Mouse (Mus musculus) erythroblast, adult 5-6 weeks (primary cell): Measurements from ENCODE around the gene Igsf6. TPM values are rescaled to one million over a fixed set of nuclear protein-coding genes. Genes with fewer than 3 reads are reported as not detected.
A peak's percentile ranks its signal among the peaks of the same experiment; 100 is the strongest.
"Not testable (repeated sequence)": the region's sequence is repeated elsewhere in the genome, so short reads cannot be mapped to it uniquely, and the experiment has no call there.

Experiments
- ATAC-seq: replicated peaks from 2 replicates; pipeline ENCODE4 v1.8.0; 2016; ENCODE audit warnings: moderate number of reproducible peaks, mild to moderate bottlenecking, moderate TSS enrichment, inconsistent platforms; ENCODE audit not compliant: poor library complexity, low FRiP score, severe bottlenecking
- total RNA-seq, 2 experiments: library from RNA; stranded (forward) in 1 of 2; stranded (reverse) in 1 of 2; fragments of 150-400 nt in 1 of 2; fragments of 200-764, 138-1000 nt in 1 of 2; gene quantifications; 2 replicates each; pipeline versions ENCODE4 v1.2.3 to v1.2.4; 2015 to 2017; ENCODE audit warnings: low replicate concordance in 2 of 2

Igsf6 gene
- total RNA-seq, 2 experiments from 2014 or later, result 89.2 to 177 TPM

DNA sequence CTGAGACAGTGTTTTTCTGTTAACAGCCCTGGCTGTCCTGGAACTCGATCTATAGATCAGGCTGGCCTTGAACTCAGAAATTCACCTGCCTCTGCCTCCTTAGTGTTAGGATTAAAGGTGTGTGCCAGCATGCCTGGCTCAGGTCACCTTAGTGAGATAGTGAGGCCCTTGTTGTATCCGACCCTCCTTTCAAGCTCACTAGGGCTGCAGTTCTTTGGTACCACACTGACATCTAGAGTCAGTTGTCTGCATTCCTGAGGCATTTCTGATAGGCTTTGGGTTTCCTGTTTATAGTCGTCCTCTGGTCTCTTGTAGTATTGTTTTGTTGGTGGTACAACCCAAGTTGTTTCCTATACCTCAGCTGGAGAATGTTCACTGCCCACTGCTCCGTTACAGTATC is 10.1 kb downstream of the Igsf6 start:
- 0 out of 2 replicates have a peak, but pooled peaks have one; percentile 37 for ATAC-seq

GRCm38 (mm10) chr7:121059477-121060218 is 14.7 kb downstream of the Igsf6 start:
- no peak for ATAC-seq

DNA sequence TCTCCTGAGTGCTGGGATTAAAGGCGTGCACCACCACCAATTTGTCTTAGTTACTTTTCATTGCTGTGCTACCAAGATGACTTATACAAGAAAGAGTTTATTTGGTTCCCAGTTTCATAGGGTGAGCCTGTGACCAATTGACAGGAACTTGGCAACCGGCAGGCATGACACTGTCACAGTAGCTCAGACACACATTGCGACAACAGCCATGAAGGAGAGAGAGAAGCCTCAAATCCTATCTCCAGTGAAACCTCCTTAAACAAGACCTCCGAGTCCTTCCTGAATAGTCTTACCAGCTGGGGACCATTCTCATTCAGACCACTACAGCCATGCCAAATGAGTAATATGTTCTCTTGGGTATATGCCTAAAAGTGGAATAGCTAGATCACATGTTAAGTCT is 21.3 kb downstream of the Igsf6 start:
- no peak for ATAC-seq

GRCm38 (mm10) chr7:121047624-121048023 is 26.7 kb downstream of the Igsf6 start:
- ATAC-seq, result no peak

- no peak for ATAC-seq
Measured at GRCm38 (mm10) chr7:121045671-121046453, 28.5 kb downstream of the Igsf6 start.

GRCm38 (mm10) chr7:121044251-121044650 is 30.1 kb downstream of the Igsf6 start:
- no peak for ATAC-seq

DNA sequence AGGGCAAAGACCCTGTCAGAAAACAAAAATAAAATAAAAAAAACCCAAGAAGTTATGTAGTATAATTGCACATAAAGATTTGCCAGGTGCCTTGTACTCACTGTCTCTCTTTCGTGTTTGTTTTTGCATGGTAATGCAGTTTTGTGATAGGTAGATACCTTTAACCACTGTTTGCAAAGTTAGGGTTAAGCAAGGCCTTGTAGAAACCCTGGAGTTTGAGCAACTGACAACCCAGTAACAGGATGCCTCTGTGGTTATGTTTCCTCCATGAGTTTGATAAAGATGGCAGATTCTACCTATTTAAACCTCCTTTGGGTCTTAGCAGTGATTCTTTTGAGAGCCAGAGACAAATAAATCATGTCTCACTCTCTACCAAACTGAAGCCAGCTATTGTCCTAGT is 30.9 kb downstream of the Igsf6 start:
- no peak for ATAC-seq

GRCm38 (mm10) chr7:121043004-121043403 is 31.4 kb downstream of the Igsf6 start:
- no peak for ATAC-seq

DNA sequence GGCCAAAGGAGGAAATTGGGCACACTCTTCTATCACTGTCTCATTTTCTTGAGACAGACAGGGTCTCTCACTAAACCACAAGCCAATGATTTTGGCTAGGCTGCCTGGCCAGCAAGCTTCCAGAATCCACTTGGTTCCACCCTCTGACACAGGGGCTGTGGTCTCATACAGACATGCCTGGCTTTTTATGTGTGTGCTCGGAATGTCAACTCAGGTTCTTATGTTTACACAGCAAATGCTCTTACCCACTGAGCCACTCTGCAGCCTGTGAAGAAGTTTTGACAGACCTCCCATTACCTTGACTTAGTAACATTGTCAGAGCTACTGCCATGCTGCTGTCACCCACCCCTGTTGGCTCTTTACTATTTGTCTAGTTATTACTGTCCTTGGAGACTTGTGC is 32.4 kb downstream of the Igsf6 start:
- no peak for ATAC-seq

DNA sequence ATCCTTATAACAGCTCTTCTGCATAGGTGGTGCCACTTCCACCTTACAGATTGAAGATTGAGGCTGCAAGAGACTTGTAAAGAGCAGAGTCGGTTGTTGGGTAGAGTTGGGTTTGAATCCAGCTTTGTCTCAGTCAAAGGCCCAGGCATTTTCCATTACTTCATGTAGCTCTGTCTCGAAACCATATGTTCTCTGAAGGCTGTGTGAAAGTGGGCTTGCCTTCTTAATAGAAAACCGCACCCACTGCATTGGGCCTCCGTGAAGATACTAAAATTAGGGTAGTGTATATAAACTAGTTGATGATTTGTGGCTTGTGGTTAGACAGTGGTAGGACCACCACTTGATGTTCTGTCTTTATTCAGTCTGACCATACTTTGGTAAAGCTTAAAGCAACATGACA is 33.8 kb downstream of the Igsf6 start:
- ATAC-seq, result no peak

DNA sequence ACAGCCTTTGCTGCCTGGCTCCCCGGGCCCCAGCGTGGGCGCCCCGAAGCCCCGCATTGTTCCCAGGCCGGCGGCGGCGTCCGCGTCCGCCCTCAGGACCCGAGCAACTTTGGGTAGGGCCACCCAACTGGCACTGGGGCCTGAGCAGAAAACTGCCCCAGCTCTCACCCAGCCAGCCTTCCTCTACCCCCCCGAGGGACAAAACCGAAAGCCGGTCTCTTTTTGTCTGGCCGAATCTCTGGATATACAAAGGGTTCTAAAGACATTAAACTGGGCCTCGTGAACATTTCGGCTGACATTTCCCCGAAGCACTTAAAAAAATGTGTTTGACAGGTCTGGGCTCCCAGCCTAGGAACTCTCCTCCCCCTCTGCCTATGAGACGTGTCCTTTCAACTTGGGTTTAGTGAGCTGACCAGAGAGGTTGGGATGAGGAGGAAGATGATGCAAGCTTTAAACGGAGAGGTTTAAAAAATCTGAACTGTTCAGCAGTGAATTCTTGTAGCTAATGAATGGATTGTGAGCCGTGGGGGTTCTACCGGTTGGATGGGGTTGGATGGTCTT is 39.1 kb downstream of the Igsf6 start:
- ATAC-seq, result 0 out of 2 replicates have a peak, but pooled peaks have one; percentile 22

DNA sequence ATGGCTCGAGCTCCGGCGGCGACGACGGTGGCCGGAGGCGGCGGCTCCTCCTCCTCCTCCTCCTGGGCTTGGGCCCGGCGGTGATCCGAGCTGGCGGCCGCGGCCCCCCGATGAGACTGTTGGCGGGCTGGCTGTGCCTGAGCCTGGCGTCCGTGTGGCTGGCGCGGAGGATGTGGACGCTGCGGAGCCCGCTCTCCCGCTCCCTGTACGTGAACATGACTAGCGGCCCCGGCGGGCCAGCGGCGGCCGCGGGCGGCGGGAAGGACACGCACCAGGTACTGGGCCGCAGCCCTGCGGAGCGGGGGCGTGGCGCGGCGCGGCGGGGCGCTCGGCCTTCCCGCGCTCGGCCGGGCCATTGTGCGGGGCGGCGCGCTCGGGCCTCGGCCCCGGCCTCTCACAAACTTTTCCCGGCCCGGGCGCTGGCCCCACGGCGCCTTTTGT is 39.7 kb downstream of the Igsf6 start:
- ATAC-seq, result peak; percentile 44

- ATAC-seq, result peak; percentile 98
Measured at GRCm38 (mm10) chr7:121033856-121034652, 40.3 kb downstream of the Igsf6 start, which contains the start of gene Mettl9. Mettl9 (plus strand) TSS chr7:121034445.

DNA sequence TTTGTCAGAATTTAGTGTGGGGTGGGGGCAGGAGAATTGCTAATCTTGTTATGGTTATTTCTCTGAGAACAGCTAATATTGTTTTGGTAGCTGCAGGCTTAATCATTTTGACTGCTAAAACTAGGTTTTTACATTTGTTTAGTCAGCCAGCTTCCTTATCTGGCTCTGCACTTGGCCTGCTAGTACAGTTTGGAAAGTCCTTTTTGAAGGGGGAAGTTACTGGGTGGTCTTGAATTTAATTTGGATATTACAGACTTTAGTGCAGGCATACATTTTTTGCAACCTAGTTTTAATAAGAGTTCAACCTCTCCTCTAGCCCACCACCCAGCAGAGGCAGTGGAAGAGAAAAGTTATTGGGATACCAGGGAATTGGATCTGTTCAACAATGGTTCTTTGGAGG is 44.4 kb downstream of the Igsf6 start:
- ATAC-seq, result not testable (repeated sequence)

DNA sequence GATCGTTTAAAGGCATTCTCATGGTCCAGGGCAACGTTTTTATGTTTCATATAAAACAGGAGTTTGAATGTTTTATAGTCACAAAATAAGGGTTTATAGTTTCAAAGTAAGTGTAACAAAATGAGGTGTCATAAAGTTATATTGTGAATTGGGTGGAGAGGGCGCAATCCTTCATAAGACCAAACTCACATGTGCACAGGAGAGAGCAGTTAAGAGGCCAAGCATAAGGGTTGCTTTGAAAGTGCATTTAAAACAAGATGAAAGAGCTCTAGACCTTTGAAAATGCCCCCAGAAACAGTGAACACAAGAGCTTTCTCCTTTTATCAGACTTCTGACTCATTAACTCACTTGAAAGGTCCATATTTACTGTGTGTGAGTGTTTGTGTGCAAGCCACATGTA is 48.1 kb downstream of the Igsf6 start:
- no peak for ATAC-seq

DNA sequence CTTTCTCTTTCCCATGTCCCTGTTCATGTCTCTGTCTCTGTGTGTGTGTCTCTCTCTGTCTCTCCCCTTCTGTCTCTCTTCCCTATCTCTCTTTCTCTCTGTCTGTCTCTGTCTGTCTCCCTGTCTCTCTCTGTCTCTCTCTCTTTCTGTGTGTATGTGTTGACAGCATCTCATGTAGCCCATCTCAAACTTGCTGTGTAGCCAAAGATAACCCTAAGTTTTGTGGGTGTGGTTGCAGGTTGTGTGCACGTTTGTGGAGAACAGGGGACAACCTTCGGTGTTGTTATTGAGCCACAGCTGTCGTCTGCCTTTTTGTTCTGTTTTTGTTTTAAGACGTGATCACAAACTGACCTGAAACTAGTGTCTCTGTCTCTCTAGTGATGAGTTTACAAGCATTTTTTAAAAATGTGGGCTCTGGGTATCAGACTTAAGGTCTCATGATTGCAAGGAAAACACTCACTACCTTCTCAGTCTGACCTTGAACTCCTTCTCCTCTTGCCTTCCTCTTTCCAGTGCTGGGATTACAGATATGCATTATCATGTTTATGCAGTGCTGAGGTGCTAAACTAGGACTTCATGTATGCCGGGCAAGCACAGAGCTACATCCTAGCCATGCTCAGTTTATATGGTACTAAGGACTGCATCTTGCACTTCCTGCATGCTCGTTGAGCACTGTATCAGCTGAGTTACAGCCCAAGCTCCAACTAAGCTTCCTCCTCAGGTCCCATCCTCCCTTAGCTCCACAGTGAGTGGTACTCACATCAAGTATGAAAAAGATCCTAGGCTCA is 49.0 kb downstream of the Igsf6 start:
- ATAC-seq, result no peak

DNA sequence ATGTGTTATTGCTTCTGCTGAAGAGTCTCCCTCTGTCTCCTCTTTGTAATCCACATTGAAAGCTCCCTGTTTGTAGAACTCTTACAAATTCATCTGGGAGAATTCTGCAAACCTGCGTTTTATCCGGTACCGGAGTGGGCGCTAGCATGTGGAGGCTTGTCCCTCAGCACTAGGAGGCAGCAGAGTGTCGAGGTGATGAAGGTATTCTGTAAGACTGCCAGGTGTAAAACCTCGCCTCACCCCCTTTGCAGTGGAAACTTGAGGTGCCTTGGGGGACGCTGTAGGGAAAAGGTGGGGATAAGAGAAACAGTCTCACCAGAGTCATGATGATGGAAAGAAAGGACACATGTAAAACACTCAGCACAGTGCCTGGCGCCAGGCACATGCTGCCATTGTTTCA is 54.1 kb downstream of the Igsf6 start:
- no peak; the same call in 1 of the 2 replicates for ATAC-seq

DNA sequence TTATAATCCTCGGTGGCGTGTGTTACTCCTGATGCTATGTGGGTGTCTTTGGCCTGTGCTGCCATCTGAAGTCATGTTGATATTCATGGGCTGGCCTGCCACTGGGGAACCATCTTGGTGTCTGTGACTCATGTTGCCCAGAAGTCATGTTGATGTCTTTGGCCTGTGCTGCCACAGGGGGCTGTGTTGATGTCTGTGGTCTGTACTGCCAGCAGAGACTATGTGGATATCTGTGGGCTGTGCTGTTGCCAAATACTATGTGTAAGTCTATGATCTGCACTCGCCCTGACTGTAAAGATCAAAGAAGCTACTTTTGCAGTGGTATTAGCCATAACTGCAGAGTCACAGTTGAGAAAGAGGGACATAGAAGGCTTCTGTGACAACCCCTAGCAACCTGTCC is 55.6 kb downstream of the Igsf6 start:
- no peak for ATAC-seq

DNA sequence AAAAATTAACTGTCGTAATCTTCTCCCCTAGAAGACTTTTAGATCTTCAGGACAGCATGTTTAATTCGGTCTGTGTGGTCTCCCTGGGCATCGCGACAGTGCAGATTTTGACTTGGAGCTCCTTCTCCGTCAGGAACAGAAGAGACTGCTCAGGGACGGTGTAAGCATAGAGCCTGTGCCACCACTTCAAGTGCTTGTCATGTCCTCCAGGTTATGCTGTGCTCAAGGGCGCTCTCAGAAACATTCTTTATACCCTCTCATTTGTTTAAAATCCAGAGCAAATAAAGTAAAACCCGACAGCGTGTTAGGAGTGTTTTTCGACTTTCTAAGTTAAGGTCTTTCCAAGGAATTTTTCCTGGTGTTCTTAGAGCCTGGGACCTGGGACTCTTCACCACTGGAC is 59.9 kb downstream of the Igsf6 start:
- ATAC-seq, result no peak
